Mouse (Mus musculus): ENCODE results near the gene Kcnmb3. TPM values are rescaled to one million over a fixed set of nuclear protein-coding genes. Genes with fewer than 3 reads are reported as not detected.

Gene Kcnmb3
- polyA plus RNA-seq, 1 experiment from 2014 or later, result not detected

DNA sequence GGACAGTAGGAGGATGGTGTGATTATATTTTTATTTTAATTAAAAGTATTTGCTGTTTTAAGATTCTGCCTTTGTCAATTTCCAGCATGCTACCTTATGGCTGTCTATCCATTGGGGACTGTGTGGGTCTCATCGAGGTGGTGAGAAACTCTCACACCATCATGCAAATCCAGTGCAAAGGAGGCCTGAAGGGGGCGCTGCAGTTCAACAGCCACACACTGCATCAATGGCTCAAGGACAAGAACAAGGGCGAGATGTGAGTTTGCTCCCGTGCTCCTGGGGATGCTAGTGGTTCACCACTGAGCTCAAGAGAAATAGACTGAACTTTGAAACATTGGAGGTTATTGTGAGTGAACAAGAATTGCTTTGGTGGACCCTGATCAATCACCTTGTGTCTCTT is 32.3 kb downstream of the Kcnmb3 start:
- WGBS, result 71% methylated on average over 4 of the region's 4 CpGs
- DNase-seq (ENCODE audit: low spot score) (peak; percentile 58), ATAC-seq (ENCODE audit: insufficient read depth, low FRiP score, low TSS enrichment) (no peak)
- no peak overlapping the region for H3K4me3 ChIP-seq (ENCODE audit: low read depth, low read length)
- no peaks in the 10 kb centered on the region for H3K4me1 ChIP-seq (ENCODE audit: control insufficient read depth, insufficient read depth, low read length)
- no peaks in the 10 kb centered on the region for H3K27me3 ChIP-seq (ENCODE audit: control insufficient read depth, insufficient read depth, low read length)
- no peaks in the 10 kb centered on the region for H3K9me3 ChIP-seq (ENCODE audit: control insufficient read depth, low read length)
- H3K36me3 ChIP-seq (ENCODE audit: control insufficient read depth, insufficient read depth, low read length), result peaks cover 4% of the 10 kb centered on the region; the same call in 1 of the 2 replicates
- H3K27ac ChIP-seq (ENCODE audit: low read depth, low read length), result no peak overlapping the region
- H3K9ac ChIP-seq (ENCODE audit: low read length), result no peak overlapping the region
- H3K4me2 ChIP-seq (ENCODE audit: low read depth), result no peak overlapping the region

DNA sequence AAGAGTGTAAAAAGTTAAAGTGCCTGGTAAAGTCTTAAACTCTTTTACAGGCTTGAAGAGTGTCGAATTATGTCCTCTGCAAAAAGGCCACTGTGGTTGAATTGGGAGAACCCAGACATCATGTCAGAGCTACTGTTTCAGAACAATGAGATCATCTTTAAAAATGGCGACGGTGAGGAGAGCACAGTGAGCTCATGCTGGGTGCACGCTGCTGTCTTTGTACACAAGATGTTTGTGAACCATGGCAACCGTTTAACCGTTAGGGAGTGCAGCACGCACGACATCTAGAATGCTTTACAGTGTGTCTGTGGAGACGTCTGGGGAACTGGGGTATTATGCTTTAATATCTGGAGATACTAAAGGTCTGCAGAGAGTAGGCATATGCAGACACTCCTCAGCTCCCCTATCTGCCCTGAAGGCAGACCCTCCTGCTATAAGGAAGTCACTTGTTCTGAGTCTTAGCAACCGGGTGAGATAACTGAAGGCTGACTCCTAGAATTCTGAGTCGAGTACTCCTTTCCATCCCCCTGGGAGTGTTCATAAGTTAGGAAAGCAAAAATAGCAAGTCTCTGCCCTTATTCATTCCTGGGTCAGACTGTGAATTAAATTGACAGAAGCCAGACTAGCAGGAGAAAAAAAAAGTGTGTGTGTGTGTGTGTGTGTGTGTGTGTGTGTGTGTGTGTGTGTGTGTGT is 37.6 kb downstream of the Kcnmb3 start:
- H3K4me1 ChIP-seq (ENCODE audit: control insufficient read depth, insufficient read depth, low read length), result no peaks in the 10 kb centered on the region
- 77% methylated on average over 11 of the region's 11 CpGs for WGBS
- ATAC-seq (ENCODE audit: insufficient read depth, low FRiP score, low TSS enrichment), result 0 out of 2 replicates have a peak, but pooled peaks have one; percentile 13
- H3K36me3 ChIP-seq (ENCODE audit: control insufficient read depth, insufficient read depth, low read length), result peaks cover 4% of the 10 kb centered on the region; the same call in 1 of the 2 replicates
- H3K4me3 ChIP-seq (ENCODE audit: low read depth, low read length), result no peak overlapping the region
- H3K4me2 ChIP-seq (ENCODE audit: low read depth), result no peak overlapping the region
- no peak overlapping the region for H3K9ac ChIP-seq (ENCODE audit: low read length)
- no peak overlapping the region for H3K27ac ChIP-seq (ENCODE audit: low read depth, low read length)
- DNase-seq (ENCODE audit: low spot score), result peak; percentile 17
- H3K27me3 ChIP-seq (ENCODE audit: control insufficient read depth, insufficient read depth, low read length), result no peaks in the 10 kb centered on the region
- no peaks in the 10 kb centered on the region for H3K9me3 ChIP-seq (ENCODE audit: control insufficient read depth, low read length)

DNA sequence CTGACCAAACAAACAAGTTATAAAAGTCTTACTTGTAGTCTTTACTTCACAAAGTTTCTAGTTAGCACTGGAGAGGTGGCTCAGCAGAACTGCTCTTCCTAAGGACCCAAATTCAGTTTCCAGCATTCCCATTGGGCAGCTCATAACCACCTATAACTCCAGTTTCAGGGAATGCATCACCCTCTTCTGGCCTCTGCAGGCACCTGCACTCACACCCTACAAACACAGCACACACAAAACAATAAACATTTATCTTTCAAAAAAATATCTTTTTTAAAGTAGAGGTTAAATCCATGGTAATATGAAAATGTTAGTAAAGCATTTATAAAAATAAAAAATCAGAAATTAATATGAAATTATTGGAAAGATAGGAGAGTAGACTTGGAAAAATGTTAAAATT is 50.3 kb downstream of the Kcnmb3 start:
- Histone ChIP-seq H3K9me3 (ENCODE audit: control insufficient read depth, low read length) (no peaks in the 10 kb centered on the region), H3K27ac (ENCODE audit: low read depth, low read length) (no peak overlapping the region), H3K4me1 (ENCODE audit: control insufficient read depth, insufficient read depth, low read length) (no peaks in the 10 kb centered on the region), H3K9ac (ENCODE audit: low read length) (no peak overlapping the region), H3K4me3 (ENCODE audit: low read depth, low read length) (no peak overlapping the region), H3K27me3 (ENCODE audit: control insufficient read depth, insufficient read depth, low read length) (no peaks in the 10 kb centered on the region), H3K4me2 (ENCODE audit: low read depth) (no peak overlapping the region), H3K36me3 (ENCODE audit: control insufficient read depth, insufficient read depth, low read length) (peaks cover 20% of the 10 kb centered on the region)
- no peak for ATAC-seq (ENCODE audit: insufficient read depth, low FRiP score, low TSS enrichment)
- no peak for DNase-seq (ENCODE audit: low spot score)

DNA sequence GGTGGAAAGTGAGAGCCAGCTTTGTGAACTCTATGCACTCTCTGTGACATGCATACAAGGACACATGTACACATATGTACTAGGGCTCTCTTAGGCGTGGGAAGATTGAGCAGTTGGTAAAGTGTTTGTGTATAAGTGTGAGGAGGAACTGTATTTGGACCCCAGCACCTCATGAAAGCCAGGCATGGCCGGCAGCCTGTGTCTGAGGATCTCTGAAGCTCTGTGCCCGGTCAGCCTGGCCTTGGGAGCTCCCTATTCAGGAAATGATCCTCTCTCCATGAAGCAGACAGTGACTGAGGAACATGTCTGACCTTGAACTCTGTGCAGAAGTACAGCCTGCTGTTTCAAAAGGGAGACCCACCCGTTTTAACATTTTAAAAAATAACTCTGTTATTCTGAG is 53.3 kb downstream of the Kcnmb3 start:
- WGBS, result 91% methylated on average over 4 of the region's 4 CpGs
- Histone ChIP-seq H3K36me3 (ENCODE audit: control insufficient read depth, insufficient read depth, low read length) (peaks cover 16% of the 10 kb centered on the region), H3K27ac (ENCODE audit: low read depth, low read length) (no peak overlapping the region), H3K4me3 (ENCODE audit: low read depth, low read length) (no peak overlapping the region), H3K9me3 (ENCODE audit: control insufficient read depth, low read length) (no peaks in the 10 kb centered on the region), H3K4me1 (ENCODE audit: control insufficient read depth, insufficient read depth, low read length) (no peaks in the 10 kb centered on the region), H3K27me3 (ENCODE audit: control insufficient read depth, insufficient read depth, low read length) (no peaks in the 10 kb centered on the region), H3K4me2 (ENCODE audit: low read depth) (no peak overlapping the region), H3K9ac (ENCODE audit: low read length) (no peak overlapping the region)
- ATAC-seq (ENCODE audit: insufficient read depth, low FRiP score, low TSS enrichment) (no peak), DNase-seq (ENCODE audit: low spot score) (no peak)

DNA sequence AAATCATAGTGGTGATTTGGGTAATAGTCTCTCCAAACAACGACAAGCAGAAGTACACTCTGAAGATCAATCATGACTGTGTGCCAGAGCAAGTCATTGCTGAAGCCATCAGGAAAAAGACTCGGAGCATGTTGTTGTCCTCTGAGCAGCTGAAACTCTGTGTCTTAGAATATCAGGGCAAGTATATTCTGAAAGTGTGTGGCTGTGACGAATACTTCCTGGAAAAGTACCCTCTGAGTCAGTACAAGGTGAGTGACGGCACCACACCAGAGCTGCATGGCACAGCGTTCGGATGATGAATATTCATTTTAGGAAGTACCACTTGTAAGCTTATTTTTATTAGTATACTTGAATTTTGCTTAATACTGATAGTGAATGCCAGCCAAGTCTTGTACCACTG is 54.2 kb downstream of the Kcnmb3 start:
- Histone ChIP-seq H3K4me1 (ENCODE audit: control insufficient read depth, insufficient read depth, low read length) (no peaks in the 10 kb centered on the region), H3K27me3 (ENCODE audit: control insufficient read depth, insufficient read depth, low read length) (no peaks in the 10 kb centered on the region), H3K36me3 (ENCODE audit: control insufficient read depth, insufficient read depth, low read length) (peaks cover 16% of the 10 kb centered on the region), H3K9ac (ENCODE audit: low read length) (no peak overlapping the region), H3K4me2 (ENCODE audit: low read depth) (no peak overlapping the region), H3K4me3 (ENCODE audit: low read depth, low read length) (no peak overlapping the region), H3K27ac (ENCODE audit: low read depth, low read length) (no peak overlapping the region), H3K9me3 (ENCODE audit: control insufficient read depth, low read length) (no peaks in the 10 kb centered on the region)
- WGBS, result 96% methylated on average over 6 of the region's 6 CpGs
- no peak for ATAC-seq (ENCODE audit: insufficient read depth, low FRiP score, low TSS enrichment)
- no peak for DNase-seq (ENCODE audit: low spot score)

DNA sequence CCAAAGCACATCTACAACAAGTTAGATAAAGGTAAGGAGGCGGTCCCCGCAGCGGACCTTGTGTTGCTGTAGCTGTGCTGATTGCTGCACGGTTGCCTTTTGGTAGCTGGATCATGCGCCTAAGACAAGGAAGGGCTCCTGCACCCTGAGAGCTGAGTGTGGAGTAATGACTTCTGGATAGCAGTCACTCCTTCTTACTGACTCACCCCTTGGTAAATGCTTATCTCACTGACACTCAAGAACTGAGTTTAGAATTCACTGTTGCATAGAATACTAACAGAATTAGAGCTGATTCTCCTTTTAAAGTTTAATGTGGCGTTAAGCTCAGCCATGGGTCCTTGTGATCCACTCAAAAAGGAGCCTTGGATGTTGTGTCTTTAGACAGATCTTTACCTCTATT is 54.7 kb downstream of the Kcnmb3 start:
- Histone ChIP-seq H3K9ac (ENCODE audit: low read length) (no peak overlapping the region), H3K36me3 (ENCODE audit: control insufficient read depth, insufficient read depth, low read length) (peaks cover 16% of the 10 kb centered on the region), H3K27me3 (ENCODE audit: control insufficient read depth, insufficient read depth, low read length) (no peaks in the 10 kb centered on the region), H3K9me3 (ENCODE audit: control insufficient read depth, low read length) (no peaks in the 10 kb centered on the region), H3K27ac (ENCODE audit: low read depth, low read length) (no peak overlapping the region), H3K4me2 (ENCODE audit: low read depth) (no peak overlapping the region), H3K4me3 (ENCODE audit: low read depth, low read length) (no peak overlapping the region), H3K4me1 (ENCODE audit: control insufficient read depth, insufficient read depth, low read length) (no peaks in the 10 kb centered on the region)
- DNase-seq (ENCODE audit: low spot score) (no peak), ATAC-seq (ENCODE audit: insufficient read depth, low FRiP score, low TSS enrichment) (no peak)
- 94% methylated on average over 6 of the region's 6 CpGs for WGBS

DNA sequence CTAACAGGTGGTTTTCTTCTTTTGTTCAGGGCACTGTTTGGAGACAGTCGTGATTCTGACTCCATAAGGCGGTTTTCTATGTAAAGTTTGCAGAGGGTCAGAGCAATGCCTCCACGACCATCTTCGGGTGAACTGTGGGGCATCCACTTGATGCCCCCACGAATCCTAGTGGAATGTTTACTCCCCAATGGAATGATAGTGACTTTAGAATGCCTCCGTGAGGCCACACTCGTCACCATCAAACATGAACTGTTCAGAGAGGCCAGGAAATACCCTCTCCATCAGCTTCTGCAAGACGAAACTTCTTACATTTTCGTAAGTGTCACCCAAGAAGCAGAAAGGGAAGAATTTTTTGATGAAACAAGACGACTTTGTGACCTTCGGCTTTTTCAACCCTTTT is 55.9 kb downstream of the Kcnmb3 start:
- no peaks in the 10 kb centered on the region for H3K9me3 ChIP-seq (ENCODE audit: control insufficient read depth, low read length)
- no peak overlapping the region for H3K4me3 ChIP-seq (ENCODE audit: low read depth, low read length)
- no peaks in the 10 kb centered on the region for H3K4me1 ChIP-seq (ENCODE audit: control insufficient read depth, insufficient read depth, low read length)
- WGBS, result 90% methylated on average over 11 of the region's 11 CpGs
- H3K27ac ChIP-seq (ENCODE audit: low read depth, low read length), result no peak overlapping the region
- DNase-seq (ENCODE audit: low spot score), result no peak
- peaks cover 13% of the 10 kb centered on the region for H3K36me3 ChIP-seq (ENCODE audit: control insufficient read depth, insufficient read depth, low read length)
- no peak for ATAC-seq (ENCODE audit: insufficient read depth, low FRiP score, low TSS enrichment)
- no peaks in the 10 kb centered on the region for H3K27me3 ChIP-seq (ENCODE audit: control insufficient read depth, insufficient read depth, low read length)
- H3K4me2 ChIP-seq (ENCODE audit: low read depth), result no peak overlapping the region
- H3K9ac ChIP-seq (ENCODE audit: low read length), result no peak overlapping the region

DNA sequence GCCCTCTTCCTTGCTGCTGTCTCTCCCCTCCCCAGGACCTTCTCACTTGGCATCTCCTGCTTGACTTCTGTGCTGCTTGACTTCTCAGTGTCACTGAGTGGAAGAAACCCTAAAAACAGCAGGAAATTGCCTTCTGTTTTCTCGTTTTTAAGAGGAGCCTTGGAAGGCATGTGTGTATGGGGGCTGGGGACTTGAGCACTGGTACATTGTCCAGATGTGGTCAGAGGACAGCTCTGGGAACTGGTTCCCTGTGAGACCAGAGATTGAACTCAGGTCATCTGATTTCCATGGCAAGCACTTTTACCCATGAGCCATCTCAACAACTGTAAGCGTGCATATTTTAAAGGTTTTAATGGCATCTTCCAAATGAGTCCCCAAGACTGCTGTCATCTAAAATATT is 58.0 kb downstream of the Kcnmb3 start:
- Histone ChIP-seq H3K36me3 (ENCODE audit: control insufficient read depth, insufficient read depth, low read length) (peaks cover 8% of the 10 kb centered on the region), H3K9me3 (ENCODE audit: control insufficient read depth, low read length) (no peaks in the 10 kb centered on the region), H3K4me3 (ENCODE audit: low read depth, low read length) (no peak overlapping the region), H3K4me1 (ENCODE audit: control insufficient read depth, insufficient read depth, low read length) (no peaks in the 10 kb centered on the region), H3K27ac (ENCODE audit: low read depth, low read length) (no peak overlapping the region), H3K9ac (ENCODE audit: low read length) (no peak overlapping the region), H3K27me3 (ENCODE audit: control insufficient read depth, insufficient read depth, low read length) (no peaks in the 10 kb centered on the region), H3K4me2 (ENCODE audit: low read depth) (no peak overlapping the region)
- ATAC-seq (ENCODE audit: insufficient read depth, low FRiP score, low TSS enrichment) (no peak), DNase-seq (ENCODE audit: low spot score) (no peak)
- 72% methylated on average over 2 of the region's 2 CpGs for WGBS

DNA sequence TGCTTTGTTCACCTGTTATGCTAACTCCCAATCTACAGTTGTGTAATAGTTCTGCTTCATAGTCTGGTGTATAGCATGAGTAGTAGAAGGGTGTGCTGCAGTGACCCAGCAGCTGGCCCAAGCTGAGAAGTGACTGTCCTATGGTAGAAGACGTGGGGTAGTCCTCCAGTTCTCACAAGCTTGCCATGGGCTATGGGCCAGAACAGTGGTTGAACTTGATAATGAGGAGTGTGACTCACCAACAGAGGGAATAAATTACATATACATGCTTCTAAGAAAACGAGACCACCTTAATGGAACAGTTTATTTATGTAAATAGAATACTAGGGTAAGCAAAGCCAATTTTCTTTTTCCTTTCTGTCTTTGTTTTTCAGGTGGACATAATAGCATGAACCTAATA is 61.6 kb downstream of the Kcnmb3 start:
- Histone ChIP-seq H3K4me2 (ENCODE audit: low read depth) (no peak overlapping the region), H3K27me3 (ENCODE audit: control insufficient read depth, insufficient read depth, low read length) (no peaks in the 10 kb centered on the region), H3K4me1 (ENCODE audit: control insufficient read depth, insufficient read depth, low read length) (no peaks in the 10 kb centered on the region), H3K36me3 (ENCODE audit: control insufficient read depth, insufficient read depth, low read length) (no peaks in the 10 kb centered on the region), H3K4me3 (ENCODE audit: low read depth, low read length) (no peak overlapping the region), H3K27ac (ENCODE audit: low read depth, low read length) (no peak overlapping the region), H3K9me3 (ENCODE audit: control insufficient read depth, low read length) (no peaks in the 10 kb centered on the region), H3K9ac (ENCODE audit: low read length) (no peak overlapping the region)
- WGBS, result 69% methylated on average over 2 of the region's 2 CpGs
- ATAC-seq (ENCODE audit: insufficient read depth, low FRiP score, low TSS enrichment), result no peak
- DNase-seq (ENCODE audit: low spot score), result no peak

All from neural tube, embryonic 11.5 days (tissue).